Mouse (Mus musculus) right cerebral cortex, postnatal 25 days (tissue): ENCODE measurements around the gene Ednra.

ENCODE experiments used
- DNase-seq: peaks from one replicate; pipeline ENCODE4 v3.0.0; 2022

Gene Ednra

DNA sequence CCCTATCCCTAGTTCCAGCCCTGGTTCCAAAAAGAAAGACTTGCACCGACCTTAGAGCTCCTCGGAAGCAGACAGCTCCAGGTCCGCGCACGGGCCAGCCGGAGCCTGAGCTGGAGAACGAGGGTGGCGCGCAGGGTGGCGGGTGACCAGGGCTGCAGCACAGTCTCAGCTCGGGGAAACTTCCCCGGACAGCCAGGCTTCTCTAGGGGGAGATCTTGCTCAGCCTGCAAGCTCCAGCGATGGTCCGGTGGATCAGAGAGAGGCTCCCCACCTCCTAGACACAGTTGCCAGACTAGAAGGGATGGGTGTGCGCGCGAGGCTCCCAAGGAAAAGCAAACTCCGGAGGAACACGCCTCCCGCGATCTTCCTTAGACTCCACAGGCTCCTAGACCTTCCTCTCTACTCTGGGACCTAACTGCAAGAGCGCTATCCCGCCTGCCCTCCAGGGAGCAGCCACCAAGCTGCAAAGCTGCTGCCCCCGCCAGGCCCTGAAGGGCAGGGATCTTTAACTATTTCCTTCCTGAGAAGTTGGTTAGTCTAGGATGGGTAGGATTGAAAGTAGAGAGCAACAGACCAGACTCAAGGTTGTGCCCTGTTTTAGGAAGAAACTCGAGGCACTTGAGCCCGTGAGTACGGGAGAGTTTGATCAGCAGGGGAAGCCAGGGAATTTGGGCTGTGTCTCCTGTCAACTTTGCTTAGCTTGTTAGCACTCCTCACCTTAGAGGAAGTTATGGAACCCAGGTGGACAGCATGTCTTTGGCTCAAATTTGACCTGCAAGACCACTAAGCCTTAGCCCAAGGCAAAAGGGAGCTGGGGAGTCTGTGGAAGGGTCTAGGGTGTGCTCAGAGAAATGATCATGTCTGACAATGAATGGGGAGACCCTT is at the start of gene Ednra:
Gene Ednra, minus strand, starts transcription at position 419 of the 885 bp plus-strand sequence.
- peak; percentile 26 for DNase-seq

DNA sequence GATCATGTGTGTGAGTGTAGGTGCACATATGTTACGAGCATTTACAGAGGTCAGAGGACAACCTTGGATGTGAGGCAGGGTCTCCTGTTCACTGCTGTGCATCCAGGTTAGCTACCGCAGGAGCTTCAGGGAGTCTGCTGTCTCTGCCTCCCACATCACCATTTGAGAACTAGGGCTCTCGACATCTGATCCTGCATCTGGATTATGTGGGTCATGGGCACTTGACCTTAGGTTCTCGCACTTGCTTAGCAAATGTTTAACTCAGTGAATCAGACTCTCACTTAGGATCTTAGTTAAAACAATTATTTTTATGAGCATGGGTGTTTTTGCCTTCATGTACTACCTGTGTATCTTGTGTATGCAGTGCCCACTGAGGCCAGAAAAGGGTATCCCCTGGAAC is 49.6 kb upstream of the Ednra start:
- DNase-seq: no peak

DNA sequence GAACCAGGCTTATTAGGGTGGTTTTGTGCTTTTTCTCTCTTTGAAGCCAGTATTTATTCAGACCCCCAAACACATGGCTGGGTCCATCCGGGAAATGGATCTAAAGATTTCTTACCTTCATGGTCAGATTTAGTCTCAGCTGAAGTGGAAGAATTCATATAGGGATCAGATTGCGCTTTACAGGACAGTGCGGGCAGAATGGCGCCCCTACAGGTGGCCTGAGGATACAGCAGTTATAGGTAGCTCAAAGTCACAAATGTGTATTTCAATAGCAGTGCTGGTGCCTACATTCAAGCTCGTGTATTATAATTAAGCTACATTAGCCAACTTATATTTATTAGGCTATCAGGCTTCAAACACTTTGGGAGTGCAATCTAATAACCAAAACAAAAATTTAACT is 49.0 kb upstream of the Ednra start:
- no peak for DNase-seq

DNA sequence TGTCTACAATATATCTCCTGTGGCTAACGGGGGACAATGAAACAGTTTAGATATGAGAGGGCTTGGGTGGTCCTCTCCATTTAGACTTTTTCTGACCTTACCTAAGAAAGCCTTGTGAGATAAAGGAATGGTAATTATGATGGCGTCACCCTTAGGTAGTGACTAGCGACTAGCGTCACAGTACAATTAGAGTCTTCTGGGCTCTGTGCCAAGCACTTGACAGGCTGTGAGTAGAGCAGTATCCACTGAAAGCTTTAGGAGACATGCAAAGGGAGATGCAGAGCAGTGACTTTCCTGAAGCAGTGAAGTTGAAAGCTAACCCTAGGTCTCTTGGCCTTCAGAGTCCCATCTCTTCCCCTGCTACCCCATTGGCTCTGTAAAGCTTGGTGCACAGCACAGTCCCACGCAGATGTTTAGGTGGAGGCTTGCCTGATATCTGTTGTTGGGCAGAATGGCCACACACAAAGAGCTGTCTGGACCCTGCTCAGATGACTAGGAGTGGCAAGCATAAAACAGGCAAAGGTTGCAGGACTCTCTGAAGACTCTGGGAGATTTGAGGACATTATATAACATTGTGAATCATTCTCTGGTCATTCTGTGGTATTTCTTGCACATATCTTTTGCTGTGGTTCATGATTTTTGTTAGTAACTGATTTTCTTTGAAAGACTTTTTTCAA is 48.1 kb upstream of the Ednra start:
- no peak for DNase-seq

DNA sequence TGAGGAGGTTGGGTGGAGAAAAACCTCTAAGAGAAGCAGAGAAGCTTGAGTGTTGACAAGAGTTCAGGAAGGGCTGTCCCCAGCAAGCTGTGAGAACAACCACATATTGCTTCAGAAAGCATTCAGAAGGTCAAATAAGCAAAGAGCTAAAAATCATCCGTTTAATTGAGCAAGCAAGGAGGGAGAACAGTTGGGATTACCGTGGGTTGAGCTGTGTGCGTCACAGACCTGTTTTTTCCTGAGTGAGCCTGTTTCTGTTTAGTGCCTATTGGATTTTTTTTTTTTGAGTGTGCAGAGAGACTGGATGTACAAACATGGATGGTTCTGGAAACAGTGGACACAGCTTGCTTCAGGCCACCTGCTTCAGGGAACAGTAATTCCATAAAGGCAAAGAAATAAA is 46.7 kb upstream of the Ednra start:
- no peak for DNase-seq

DNA sequence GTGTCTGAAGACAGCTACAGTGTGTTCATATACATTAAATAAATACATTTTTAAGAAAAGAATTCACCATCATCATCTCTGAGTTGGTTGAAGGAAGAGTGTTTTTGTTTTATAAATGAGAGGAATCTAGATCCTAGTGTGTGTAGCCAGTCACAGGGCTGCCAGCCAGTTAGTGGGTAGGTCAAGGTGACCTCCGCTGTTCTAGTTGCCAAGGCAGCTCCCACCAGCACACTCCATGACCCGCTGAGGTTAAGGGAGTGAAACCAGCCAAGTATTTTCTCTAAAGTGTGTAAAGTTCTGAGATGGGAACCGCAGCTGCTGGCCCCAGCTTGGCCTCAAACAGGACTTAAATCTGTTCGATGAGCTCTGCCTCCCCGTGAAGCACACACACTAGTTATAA is 44.7 kb upstream of the Ednra start:
- no peak for DNase-seq

DNA sequence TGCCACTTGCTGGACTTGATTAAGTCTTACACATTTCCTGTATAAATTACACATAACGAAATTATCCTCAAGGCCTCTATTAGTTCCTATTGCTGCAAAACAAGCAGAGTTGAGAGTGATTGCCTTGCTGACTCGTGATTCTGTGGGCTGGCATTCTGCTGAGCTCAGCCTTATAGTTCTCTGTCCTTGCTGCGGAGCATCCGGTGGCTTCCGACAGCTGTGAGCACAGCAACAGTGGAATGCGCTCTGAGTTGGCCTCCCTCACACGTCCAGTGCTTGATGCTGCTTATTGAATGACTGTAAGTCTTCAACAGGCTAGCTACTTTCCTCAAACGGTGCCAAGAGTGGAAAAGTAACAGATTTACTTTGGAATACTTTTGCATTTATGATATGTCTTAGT is 40.0 kb upstream of the Ednra start:
- DNase-seq: no peak

DNA sequence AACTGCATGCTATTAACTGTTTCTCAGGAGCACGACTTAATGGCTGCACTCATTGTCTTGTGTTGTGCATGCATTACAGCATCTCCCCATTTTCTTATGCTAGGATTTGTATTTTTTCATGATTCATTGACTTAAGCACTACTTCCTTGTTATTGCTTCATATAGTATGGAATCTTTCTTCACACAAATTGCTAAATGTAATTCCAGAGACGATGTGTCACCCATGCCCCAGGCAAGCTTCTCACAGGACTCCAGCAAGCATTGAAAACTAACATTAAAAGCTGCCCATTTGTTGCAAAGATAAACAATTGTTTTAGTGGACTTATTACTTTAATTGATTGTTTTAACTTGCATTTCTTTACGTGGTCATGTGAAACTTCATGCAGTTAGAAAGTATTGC is 38.7 kb upstream of the Ednra start:
- DNase-seq: no peak

DNA sequence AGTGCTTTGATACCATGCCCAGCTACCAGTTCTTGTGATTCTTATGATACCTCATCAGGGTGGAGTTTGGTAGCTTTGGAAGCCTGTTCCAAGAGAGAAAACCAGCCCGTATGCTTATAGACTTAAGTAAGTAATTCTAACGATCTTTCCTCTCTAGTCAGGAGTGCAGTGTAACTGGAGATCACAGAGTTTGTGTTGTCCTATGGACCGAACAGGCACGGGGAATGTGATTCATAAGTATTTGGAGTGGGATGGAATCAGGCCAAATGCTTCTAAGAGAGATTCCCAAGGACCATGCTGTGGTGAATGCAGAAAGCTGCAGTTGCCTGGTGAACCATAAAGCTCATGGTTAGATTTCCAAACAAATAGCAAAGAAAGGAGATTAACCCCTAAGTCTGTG is 31.2 kb upstream of the Ednra start:
- DNase-seq: no peak

DNA sequence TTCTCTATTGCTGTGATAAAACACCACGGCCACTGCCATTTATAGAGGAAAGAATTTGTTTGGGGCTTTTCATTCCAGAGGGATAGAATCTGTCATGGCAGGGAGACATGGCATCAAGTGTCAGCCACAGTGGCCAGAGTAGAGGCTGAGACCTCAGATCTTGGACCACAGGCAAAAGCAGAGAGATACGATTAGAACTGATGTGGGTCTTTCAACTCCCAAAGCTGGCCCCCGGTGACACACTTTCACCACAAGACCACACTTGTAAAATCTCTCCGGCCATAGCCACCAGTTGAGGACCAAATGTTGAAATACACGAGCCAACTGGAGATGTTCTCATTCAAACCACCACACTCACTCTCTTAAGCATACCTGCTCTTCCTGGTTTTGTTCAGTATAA is 29.5 kb upstream of the Ednra start:
- DNase-seq: no peak

DNA sequence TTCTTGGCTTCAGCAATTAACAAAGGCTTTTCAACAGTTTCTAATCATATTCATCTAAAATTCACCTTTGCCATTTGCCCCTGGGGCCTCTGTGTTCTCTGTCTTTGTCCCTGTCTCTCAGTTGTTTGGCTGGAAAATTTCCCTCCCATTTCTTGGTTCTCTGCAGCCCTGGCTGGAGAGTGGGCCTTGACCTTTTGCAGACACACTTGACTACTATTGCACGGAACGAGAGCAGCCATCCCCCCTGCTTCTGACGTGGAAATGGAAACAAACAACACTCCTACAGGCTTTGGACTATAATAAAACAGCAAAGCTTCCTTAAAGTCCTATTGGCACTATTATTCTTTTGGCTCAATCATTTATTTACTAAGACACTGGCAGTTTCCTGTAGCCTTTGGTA is 27.8 kb upstream of the Ednra start:
- no peak for DNase-seq

DNA sequence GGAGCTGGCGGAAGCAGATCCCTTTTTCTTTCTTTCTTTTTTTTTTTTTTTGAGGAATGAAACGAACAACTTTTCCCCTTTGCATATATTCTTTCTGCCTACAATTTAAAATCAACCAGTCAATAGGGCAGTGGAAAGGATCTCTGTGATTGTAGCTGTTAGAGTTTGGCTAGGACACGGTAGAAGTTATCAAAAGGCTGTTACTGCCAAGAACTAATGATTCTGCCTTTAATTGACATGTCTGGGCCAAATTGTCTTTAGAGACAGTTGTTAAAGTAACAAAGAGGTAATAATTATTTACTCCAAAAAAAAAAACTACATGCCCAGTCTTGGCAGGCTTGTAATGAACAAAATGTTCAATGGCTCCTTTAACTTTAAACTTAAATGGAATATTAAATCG is 26.1 kb upstream of the Ednra start:
- DNase-seq: no peak

DNA sequence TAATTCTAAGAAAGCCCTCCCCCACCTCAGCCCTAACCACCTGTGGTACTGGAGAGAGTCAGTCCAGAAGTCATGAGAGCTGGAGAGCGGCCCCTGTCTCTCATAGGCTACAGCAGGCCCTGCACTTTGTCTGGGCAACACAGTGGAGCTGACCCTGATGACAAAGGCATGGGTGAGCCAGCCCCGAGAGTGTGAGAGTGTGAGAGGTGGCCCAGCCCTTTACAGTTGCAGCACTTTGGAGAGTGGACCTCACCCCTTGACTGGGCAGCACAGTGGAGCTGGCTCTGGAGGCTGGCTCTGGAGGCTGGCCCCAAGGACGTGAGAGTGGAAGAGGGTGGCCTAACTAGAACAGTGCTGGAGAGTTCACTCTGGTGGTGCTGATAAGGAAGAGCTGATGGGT is 20.2 kb upstream of the Ednra start:
- no peak for DNase-seq

DNA sequence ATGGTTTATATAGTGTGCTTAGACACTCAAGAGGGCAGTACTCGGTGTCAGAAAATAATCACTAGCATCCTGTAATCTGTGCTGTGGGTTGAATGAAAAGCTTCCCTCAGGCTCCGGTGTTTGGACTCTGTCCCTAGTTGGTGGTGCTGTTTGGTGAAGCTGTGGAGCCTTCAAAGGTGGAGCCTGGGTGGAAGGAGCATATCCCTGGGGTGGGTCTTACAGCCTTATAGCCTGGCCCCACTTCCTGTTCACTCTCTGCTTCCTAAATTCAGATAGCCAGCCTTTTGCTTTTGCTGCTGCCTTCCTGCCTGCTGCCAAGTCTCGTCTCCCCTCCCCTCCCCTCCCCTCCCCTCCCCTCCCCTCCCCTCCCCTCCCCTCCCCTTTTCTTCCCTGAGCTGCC is 18.1 kb upstream of the Ednra start:
- DNase-seq: no peak

DNA sequence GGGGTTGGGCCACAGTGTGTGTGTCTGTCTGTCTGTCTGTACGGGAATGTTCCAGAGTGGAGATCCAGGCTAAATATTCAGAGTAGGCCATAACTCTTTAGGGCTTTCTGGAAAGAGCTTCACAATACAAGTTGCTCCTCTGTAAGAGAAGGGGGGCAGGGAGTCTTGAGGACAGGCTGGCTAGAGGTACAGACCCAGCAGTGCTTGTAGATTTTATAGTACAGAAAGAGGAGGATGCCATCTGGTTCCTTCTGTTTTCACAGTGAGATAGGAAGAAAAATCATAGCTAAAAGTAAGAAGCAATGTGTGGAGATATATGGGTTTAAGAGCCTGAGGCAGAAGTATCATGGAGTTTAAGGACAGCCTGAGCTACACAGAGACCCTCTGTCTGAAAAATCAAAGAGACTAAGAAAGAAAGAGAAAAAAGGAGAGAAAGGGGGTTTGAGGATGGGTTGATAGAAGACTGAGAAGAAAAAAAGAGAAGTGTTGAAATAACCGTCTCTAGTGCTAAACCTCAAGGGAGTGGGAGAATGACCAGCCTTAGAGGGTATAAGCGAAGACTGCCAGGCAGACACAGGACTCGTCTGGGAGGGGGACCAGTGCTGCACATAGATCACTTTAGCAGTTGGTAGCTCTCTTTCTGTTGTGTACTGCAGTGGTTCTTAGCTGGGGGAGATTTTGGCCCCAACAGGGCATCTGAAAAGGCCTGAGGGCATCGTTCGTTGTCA is 16.9 kb upstream of the Ednra start:
- DNase-seq: no peak

DNA sequence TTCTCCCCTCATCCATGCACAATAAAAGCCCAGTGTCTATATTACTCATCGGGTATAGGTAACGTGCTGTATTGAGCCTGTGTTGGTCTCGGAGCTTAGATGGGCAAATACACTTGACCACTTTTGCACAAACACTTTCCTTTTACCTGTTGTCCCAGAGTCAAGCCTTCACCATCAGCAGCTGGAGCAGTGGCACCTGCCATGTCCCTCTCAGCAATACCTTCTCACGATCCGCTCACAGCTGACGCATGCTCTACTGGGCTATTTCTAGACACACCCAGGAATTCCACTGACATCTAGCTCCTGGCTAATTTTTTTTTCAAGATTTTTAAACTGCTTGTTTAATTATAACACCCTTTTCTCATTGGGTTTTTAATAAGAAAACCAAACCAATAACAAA is 14.2 kb upstream of the Ednra start:
- no peak for DNase-seq

DNA sequence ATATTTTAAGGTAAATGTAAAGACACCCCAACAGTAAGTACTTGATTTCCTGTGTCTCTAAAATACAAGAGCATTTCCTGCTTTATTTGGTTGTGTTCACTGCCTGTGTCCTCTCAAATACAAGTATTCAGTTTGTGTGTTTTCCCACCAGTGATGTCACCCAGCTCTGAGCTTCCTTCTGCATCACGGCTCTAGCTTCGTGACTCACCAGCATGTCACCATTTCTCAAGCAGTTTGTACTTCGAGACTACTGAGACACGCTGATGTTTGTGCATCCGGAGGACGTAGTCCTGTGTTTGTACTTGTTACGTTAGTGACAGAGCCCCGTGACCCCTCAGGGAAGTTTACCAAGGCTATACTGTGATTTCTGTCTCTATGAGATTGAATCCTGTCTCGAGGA is 13.1 kb upstream of the Ednra start:
- DNase-seq: no peak

DNA sequence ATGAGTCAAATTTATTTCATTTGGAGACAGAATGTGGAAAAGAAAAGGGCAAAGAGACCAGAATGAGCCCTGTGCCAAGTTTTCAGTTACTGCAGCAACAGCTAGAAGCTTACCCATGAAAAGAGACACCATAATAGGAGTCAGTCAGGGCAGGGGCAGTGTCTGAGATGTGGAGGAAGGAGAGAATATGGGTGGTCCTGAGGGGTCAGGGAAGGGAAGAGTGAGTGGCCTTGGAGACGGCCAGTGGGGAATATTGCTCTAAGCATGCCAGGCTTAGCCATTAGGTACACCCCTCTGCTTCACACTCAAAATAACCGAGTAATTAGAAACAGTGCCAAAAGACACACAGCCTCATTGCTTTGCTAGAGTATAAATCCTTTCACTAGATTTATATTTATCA is 9.5 kb upstream of the Ednra start:
- no peak for DNase-seq

DNA sequence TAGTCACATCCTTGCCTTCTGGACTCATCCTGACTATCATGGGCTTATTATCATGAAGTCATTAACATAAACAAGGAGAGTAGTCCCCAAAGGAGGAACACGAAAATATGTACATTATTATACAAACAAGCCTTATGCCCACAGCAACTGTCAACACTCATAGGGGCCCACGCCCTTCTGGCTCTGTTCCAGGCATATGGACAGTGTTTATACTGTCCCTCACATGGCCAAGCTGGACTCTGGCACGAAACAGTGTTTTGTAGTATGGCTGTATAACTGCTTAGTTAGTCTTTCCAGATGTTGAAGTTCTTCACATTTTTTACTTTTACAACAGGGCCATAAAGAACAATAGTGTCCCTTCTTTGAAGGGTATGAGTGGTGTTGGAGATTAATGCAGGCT is 8.7 kb upstream of the Ednra start:
- no peak for DNase-seq

DNA sequence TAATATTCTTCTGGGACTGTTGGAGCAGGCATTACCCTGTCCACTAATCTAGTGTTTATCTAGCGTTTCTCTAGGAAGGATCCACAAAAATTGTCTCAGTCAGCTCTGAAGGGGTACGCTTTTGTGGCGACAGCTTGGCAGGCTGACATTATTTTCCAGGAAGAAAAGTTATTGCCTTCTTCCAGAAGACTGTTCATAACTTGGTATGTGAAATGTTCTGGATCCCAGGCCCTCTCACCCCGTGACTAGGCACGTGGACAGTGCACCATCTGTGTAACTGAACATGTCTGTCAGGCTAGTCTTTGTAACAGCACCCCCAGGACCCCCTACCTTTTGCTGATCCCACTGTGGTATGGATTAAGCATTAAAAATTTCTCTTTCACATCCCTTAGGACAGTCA is 1.1 kb upstream of the Ednra start:
- no peak for DNase-seq

DNA sequence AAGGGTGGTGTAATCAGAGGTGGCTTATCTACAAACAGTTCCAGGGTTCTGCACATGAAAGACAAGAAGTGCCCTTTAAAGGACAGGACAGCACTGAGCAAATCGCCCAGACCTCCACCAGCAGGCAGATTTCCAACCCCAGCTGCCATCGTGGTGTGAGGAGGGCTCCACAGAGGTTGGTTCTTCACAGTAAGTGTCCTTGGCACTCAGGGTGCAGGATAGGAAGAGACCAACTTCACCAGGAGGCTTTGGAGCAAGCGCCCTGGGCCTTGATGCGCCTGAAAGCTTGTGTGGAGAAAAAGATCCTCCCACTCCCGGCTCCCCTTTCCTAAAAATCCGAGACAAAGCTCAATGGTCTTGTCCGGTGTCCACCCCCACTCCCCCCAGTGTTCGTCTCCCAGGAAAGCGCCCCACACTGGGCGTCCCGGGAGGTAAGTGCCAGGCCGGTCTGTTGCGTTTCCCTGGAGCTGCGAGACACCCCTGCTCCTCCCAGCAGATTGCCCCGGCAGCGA is 674 bp downstream of the Ednra start:
- DNase-seq: peak; percentile 6

DNA sequence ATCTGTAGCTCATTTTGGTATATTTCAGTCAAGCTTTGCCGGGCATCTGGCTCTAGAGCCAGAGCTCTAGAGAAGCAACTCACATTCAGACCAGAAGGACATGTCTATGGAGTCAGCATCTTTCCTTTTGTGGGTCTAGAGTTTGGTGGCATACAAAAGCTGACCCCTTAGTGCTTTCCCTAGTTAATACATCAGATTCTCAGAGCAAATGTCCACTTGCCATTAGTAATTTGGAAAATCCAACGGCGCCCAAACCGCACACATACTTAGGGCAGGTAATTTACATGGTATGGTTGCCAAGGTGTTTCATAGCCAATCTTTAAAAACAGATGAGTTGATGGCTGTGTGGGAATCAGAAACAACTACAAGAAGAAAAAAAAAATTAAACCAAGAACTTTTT is 1.2 kb downstream of the Ednra start:
- DNase-seq: no peak

DNA sequence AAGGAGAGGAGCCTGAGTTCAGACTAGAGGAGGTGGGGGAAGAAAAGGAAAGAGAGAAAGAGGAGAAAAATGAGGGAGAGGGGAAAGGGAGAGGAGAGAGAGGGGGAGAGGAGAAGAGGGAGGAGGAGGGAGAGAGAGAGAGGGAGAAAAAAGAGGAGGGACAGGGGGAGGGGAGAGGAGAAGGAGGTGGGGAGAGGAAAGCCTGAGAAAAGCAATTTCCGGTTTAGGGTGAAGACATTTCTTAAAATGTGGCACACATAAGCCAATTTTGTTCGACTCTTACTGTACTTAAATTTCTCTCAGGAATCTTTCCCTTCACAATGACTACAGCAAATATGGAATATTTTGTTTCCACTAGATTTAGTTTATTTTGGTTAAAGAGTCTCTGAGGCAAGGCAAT is 5.3 kb downstream of the Ednra start:
- DNase-seq: no peak

DNA sequence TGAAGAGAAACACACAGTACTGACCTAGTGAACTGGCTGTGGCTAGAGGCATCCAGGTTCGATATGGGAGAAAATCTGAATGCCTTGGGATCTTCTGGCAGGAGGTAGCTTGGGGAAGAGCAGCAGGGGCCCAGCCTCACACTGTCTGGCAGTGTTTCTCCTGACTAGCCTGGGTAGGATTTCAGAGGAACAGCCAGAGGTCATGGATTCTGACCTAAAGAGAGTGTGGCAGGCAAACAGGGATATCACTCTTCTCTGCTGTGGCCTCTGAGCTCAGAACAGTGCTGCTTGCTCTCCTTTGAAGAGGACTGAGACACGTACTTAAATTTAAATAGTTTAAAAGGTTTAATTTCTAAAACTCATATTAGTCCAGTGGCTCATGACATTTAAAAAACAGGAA is 7.2 kb downstream of the Ednra start:
- DNase-seq: no peak
